Mouse (Mus musculus): ENCODE measurements around the gene Mmp23.

- TF ChIP-seq CTCF (IDR thresholded peaks at IDR 0.05; ENCODE audit: low read depth, low read length): no peak
- no peak for TF ChIP-seq POLR2A (IDR thresholded peaks at IDR 0.05; ENCODE audit: borderline replicate concordance, low read depth, low read length)
Observed at GRCm38 (mm10) chr4:155618321-155618720, 34.9 kb downstream of the Mmp23 start.

Measured in bone marrow macrophage, adult 2 months (primary cell).